Mouse (Mus musculus) 416B (cell line): ENCODE results near the gene Gpx3.
"Not testable (repeated sequence)": the region's sequence is repeated elsewhere in the genome, so short reads cannot be mapped to it uniquely, and the experiment has no call there.

Source experiments
- DNase-seq: peaks from one replicate; pipeline ENCODE4 v3.0.0; 2011; ENCODE audit warnings: low read depth

Gpx3 gene

DNA sequence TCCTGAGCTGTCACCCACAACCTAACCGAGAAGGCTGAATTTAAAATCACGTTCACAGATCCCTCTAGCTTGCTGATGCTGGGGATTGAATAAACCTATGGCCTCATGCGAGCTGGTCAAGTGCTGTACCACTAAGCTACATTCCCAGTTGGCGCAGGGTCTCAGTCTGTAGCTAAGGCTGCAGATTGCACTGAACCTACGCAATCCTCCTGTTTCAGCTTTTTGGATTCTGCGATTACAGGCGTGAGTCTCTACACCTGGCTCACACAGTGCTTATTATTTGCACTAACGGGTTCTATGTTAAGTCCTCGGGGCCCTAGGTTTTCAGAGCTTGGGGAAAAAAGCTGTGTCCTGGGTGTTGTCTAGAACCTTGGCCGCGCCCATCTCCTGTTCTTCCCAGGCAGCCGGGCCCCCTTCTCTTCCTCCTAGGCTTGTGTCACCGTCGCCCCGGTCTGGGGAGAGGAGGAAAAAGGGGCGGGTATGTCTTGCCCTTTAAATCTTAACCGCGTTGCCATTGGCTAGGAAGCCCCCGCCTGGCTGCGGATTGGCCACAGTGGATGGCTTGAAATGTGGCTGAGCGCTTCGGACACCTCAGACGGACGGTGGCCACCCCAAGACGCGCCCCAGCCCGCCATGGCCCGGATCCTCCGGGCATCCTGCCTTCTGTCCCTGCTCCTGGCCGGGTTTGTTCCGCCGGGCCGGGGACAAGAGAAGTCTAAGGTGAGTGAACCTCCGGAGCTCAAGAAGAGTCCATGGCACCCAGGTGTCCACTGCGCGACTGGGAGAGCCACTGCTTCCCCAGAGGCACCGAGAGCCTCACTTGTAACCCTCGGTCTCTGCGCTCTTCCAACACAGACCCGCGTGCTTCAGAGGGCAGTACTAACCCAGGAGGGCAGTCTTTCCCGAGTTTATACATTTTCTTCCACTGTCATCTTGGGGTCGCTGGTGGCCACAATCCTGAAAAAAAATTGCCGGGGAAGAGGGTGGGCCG lies at the start of gene Gpx3:
Gene Gpx3, plus strand, starts transcription at position 121 of the 991 bp plus-strand sequence.
- DNase-seq = no peak

DNA sequence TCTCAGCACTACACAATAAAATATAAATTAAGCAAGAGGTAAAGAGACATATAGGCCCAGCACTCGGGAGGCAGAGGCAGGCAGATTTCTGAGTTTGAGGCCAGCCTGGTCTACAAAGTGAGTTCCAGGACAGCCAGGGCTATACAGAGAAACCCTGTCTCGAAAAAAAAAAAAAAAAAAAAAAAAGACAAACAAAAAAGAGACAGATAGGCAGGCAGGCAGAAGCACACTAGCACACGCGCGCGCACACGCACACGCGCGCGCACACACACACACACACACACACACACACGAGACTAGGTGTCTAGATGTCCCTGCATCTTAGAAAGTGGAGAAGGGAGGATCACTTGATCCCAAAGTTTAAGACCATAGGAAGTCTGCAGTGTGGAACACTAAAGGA lies 43.4 kb upstream of the Gpx3 start:
- not testable (repeated sequence) for DNase-seq

DNA sequence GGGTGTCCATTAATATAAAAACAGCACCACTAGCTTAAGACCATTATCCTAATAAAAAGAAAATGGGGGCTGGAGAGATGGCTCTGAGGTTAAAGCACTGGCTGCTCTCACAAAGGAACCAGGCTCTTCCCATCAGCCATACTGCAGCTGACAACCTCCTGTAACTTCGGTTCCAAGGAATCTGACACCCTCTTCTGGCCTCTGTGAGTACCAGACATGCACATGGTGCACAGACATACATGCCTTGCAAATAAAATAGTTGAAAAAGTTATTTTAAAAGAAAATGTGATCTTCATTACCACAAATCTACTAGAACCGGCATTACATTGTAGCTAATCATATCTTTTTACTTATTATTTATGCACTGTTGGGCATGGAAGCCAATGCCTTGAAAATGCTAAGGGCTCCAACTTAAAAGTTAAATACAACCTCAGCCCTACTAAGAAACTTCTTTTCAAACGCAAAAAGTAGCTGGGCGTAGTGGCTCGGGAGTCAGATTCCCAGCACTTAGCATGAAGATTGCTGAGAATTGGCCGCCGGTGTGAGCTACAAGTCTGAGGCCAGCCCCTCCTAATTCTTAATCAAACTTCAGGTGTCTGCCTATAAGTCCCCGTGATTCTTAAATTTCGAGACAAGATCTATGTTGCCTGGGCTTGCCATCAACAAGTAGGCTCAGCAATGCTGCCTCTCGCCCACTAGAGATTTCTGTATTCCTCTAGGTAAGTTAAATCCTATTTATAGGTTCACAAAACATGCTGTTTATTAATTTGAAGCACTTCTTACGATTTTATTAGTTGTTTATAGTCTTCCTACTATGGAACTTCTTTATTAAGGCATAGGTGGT lies 42.7 kb upstream of the Gpx3 start:
- peak; percentile 91 for DNase-seq

DNA sequence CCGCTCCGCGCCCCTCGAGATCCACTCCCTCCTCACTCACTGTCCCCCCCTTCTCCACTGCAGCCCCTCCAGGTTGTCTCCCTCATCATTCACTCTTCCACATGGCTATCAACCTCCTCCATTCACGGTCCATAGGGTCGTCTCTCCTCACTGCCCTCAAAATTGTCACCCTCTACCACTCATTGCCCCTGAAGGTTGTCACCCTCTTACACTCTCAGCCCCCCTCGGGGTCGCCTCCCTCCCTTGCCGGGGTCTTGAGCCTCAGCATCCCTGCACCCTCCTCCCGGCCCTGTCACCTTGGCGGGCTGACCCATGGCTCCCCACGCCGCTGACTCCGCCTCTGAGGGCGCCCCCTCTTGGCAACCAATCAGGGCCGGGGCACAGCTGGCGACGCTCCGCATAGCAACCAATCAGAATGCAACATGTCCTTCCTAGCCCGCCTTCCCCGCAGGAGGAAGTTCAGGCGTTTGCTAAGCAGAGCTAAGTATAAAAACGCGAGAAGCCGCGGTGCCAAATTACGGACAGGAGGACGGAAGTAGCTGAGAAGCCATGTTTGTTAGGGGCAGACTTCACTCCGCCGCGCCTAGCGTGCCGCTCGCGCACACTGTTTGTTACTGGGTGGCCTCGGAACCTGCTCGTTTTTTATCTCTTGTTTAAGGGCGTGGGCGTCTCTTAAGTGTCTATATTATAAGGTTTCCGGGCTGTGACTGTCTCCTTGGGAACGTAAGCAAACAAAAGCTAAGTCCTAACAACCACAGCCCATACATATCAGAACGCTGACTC lies 41.8 kb upstream of the Gpx3 start, which contains the start of gene Lyrm7:
Gene Lyrm7, minus strand, starts transcription at position 661 of the 783 bp plus-strand sequence.
- peak; percentile 99 for DNase-seq

DNA sequence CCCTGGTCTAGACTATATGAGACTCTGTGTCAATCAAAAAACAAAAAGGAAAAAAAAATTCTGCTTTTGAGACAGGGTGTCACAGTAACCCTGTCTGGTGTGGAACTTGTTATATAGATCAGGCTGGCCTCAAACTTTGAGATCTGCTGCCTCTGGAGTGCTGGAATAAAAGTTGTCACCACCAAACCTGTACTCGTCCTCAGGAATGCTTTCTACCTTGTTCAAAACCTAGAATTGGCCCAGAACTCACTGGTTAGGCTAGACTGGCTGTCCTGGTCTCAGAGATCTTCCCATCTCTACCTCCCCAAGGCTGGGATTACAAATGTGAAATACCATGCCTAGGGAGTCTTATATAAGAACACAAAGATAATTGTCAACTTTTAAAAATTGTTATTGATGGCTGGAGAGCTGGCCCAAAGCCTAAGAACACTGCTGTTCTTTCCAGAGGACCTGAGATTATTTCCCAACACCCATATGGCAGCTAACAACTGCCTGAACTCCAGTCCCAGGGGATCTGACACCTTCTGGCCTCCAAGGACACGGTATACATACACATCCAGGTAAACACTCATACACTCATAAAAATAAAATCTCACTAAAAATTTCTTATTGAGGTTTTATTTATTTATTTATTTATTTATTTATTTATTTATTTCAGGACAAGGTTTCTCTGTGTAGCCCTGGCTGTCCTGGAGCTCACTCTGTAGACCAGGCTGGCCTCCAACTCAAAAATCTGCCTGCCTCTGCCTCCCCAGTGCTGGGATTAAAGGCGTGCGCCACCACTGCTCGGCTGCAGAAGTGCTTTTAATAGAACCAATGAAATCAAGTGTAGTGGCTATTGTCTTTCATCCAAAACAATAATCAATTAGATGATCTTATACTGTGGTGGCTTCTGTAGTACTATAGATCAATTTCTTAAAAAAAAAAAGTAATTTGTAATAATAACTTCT lies 40.5 kb upstream of the Gpx3 start:
- DNase-seq = no peak

DNA sequence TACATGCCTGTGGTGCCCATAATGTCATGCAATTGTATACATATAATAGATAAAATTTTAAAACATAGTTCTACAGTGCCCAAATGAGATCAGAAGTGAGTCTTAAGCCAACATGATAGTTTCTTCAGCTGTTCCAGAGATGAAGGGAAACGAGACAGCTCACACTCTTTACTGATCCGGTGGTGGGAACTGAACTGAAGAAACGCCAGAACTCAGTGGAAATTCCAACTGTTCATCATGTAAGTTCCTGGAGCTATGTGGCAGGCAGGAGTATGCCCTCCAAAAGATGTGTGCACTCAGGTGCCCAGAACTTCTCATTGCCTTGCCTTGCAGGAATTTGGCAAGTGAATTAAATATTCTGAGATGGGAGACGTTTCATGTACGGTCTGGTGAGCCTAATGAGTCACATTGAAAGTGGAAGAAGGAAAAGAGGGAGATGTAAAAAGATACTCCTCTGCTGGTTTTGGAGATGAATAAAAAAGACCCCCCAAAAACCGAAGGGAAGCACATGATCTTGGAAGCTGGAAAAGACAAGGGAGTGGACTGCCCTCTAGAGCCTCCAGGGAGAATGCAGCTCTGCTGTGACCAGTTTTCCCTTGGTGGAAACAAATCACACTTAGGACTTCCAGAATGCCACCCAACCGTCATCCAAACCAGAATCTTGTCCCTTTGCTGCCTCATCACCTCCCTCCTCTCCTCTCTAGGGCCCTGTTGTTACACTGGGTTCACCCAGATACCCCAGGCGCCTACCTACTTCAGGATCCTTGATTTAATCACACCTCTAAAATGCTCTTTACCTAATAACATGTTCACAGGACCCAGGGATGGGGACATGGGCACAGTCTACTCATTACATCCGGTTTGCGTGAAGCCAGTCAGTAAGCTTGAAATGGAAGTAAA lies 39.4 kb upstream of the Gpx3 start:
- peak; percentile 74 for DNase-seq

DNA sequence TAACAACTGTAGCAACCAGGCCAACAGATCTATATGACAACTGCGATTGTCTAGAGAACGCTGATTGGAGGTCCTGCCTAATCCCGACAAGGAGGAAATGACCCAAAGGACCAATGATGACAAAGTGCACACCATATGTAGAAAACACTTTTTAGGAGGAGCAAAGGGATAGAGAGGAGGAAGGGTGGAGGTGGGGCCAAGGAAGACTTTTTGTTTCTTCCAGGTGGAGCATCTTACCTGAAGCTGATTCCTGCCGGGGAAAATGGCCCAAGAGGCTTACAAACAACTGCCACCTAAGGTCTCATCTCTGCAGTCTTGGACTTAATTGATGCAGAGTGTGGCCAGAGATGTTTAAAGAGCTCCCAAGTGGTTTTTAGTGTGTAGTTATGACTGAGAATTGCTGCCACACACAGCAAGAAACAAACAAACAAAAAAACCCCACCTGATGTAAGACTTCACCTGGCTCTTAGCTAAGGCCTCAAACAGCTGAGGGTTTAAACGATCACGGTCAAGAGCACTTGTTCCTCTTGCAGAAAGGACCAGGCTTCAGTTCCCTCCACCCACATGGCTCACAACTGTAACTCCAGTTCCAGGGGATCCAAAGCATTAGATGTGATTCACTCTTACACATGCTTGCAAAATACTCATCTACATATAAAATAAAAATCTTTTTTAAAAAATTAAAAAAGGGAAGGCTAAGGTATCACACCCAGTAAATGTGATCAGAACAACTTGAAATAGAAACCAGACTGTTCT lies 36.7 kb upstream of the Gpx3 start:
- DNase-seq = peak; percentile 62

DNA sequence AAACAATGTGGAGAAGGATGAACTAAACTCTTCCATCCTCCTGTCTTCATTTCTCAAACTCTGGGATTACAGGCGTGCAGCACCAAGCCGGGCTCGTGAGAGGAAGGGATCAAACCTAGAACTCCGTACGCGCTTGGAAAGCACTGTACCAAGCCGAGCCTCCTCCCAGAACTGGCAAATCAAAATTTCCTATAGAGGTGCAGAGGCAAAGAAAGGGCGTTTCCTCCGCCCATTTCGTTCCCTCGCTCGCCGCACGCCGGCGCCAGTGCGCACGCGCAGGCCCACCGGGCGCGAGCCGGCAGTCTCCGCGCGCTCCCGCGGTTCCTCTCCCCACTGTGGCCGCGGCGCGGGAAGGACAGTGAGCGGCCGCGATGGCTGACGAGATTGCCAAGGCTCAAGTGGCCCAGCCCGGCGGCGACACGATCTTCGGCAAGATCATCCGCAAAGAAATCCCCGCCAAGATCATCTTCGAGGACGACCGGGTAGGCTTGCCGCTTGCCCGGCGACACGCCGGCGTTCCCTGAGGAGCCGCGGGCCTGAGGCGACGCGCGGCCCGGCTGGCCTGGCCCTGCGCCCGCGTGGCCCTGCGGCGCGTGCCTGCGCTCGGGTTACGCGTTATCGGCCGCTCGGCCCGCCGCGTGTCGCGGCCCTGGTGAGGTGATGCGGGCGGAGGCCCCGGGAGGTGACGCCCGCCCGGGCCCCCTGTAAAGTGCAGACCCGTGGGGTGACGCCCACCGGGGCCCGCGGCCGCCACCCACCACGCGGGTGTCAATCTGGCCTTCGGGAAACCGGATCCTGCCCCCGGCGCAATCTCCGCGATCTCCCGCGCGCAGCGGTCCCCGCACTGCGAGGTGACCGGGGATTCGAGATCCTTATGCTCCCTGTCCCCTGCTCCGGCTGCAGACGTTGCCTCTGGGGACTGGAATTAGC lies 35.9 kb upstream of the Gpx3 start, which contains the start of gene Hint1:
Gene Hint1, plus strand, starts transcription at position 265 of the 930 bp plus-strand sequence.
- peak; percentile 90 for DNase-seq

DNA sequence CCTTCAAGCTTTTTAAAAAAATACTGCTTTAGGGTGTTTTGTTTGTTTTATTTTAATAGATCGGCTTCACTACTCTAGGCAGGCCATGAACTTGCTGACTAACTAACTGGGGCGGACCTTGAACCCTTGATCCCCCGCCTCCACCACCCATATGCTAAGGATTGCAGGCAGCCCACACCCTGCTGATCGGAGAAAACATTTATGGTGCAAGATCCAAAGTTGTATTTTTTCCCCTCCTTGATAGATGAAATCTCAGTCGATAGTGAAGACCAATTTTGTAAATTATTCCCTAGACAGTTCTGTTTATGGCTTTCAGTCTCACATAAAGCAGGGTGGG lies 35.2 kb upstream of the Gpx3 start:
- DNase-seq = peak; percentile 81

DNA sequence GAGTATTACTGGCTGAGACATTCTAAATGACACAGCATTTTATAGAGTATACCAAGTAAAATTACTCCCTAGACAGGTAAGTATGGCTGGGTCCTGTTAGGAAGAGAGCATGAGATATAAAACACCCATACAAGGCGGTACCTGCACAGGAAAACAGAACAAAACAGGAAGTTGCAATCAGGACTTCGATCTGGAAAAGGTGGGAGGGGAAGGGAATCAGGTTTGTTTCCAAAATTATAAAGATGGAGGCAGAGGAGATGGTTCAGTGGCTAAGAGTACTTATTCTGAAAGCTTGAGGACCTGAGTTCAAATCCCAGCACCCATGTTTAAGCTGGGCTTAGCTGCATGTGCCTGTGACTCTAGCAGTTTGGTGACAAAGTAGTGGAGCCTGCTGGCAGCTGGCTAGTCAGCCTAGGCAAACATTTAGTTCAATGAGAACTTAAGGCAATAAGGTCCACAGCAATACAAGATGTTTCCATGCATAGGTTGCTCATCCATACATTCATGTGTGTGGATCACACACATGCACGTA lies 34.3 kb upstream of the Gpx3 start:
- peak; percentile 45 for DNase-seq

DNA sequence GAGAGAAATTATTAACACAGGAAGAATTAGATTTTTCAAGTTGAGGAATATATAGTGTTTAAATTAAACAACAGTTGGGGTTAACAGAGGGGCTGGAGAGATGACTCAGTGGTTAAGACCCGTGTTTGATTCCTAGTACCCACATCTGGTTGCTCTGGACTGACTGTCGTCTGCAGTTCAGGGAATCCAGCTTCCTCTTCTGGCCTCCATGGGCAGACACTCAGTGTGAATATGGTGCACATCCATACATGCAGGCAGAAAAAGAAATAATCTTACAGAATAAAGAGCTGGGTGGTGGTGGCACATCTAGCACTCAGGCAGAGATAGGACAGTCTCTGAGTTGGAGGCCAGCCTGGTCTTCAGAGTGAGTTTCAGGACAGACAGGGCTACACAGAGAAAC lies 33.8 kb upstream of the Gpx3 start:
- DNase-seq = no peak

DNA sequence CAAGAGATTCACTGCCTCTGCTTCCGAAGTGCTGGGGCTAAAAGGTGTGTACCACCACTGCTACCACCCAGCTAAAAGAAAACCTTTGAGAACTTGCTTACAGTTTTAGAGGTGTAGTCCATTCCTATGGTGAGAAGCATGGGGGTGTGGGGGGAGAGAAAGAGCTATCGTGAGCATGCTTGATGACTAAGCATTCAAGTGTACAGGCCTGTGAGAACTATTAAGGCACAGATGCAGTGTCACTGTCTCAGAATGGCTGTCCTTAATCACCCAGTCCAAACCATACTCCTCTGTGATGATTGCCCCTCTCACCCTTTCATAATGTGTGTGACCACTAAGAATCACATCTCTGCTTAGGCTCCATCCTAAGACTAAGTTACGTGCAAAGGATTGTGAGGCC lies 32.9 kb upstream of the Gpx3 start:
- DNase-seq = peak; percentile 62

DNA sequence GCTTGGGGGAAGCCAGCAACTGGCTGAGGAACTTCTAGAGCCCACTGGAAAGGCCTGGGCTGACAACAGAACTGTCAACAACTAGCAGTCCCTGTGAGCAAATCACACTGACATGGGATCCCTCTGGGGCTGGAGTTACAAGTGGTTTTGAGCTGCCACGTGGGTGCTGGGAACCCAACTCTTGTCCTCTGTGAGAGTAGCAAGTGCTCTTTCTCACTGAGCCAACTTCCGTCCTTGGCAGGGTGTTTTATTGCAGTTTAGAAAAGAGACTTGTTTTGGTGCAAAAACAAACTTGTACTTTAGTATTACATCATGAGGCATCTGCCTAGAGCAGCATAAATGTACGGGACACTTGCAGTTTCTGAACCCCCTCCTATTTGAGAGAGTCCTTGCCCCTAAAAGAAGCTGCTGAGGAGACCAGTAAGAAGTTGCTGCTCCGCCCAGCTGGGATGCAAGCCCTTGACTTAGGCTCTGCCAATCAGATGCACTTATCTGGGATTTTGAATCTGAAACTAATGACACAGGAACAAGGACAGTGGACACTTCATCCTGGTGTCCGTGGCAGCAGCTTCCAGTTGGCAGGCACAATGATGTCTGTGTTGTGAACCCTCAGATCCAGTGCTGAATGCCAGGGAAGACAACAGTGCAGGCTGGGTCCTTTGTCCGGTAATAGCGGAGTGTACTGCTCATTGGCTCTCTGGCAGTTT lies 30.3 kb upstream of the Gpx3 start:
- DNase-seq = no peak

DNA sequence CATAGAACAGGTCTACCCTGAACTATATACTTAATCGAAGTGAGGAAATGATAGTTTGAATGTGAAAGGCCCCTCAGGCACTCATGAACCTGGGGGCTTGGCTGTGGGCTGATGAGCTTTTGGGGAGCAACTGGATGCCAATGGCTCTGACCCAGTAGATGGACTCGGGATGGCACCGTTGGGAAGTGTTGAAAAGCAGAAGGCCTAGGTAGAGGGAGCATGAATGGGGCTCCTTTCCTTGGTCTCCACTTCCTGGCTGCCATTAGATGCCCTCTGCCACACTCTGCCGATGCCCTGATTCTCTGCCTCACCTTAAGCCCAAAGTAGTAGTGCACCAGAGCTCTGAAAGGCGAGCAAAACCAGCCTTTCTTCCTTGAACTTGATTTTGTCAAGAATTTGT lies 26.2 kb upstream of the Gpx3 start:
- no peak for DNase-seq

DNA sequence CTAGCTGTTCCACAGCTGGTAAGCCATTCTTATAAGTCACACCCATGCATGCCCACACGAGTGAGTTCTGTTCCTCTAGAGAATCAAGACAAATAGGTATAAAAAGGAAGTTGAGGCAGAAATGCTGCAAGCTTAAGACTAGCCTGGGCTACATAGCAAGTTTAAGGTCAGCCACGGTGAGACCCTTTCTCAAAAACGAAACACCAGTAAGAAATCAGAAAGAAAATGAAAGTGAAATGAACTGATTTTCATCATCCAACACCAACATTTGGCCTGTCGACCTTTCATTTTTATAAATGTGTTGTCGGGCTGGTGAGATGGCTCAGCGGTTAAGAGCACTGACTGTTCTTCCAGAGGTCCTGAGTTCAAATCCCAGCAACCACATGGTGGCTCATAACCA lies 23.4 kb upstream of the Gpx3 start:
- DNase-seq = no peak

DNA sequence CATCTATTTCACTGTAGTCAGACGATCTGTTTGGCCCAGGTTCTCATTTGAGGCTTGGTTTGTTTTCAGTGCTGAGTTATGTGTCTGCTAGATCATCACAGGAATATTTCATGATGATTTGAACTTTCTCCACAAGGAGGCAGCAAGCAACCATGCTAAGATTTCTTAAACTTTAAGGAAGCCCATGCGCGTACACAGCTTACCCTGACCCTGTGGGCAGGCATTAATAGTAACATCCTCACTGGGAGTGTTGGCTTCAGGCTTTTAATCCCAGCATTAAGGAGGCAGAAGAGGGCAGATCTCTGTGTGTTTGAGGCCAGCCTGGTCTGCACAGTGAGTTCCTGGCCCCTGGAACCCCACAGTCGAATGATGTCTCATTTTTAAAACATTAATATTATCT lies 22.8 kb upstream of the Gpx3 start:
- DNase-seq = peak; percentile 87

DNA sequence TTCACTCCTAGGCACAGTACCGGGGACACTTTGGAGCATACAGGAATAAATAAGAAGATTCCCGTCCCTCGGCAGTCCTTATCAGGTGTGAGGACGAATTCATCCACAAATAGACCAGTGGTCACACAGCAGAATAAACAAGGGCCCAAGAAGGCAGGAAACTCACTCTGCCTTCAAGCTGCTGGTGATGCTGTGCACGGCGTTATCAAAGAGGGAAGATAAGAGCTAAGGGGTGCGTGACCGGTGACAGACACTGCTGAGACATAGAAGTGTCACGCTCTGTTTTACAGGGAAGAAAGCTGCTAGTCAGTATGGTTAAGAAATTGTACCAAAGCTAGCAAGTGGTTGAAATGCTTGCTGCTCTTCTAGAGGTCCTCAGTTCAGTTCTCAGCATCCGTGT lies 22.3 kb upstream of the Gpx3 start:
- no peak for DNase-seq
